Mouse (Mus musculus): ENCODE data around the gene Slc30a9. TPM values are rescaled to one million over a fixed set of nuclear protein-coding genes. Genes with fewer than 3 reads are reported as not detected.
A peak's percentile ranks its signal among the peaks of the same experiment; 100 is the strongest.

Gene Slc30a9
- 150 and 153 TPM in 2 replicates for polyA plus RNA-seq (2015; fragmentation: Nextera tagmentation; extraction: Ambion mirVana)

DNA sequence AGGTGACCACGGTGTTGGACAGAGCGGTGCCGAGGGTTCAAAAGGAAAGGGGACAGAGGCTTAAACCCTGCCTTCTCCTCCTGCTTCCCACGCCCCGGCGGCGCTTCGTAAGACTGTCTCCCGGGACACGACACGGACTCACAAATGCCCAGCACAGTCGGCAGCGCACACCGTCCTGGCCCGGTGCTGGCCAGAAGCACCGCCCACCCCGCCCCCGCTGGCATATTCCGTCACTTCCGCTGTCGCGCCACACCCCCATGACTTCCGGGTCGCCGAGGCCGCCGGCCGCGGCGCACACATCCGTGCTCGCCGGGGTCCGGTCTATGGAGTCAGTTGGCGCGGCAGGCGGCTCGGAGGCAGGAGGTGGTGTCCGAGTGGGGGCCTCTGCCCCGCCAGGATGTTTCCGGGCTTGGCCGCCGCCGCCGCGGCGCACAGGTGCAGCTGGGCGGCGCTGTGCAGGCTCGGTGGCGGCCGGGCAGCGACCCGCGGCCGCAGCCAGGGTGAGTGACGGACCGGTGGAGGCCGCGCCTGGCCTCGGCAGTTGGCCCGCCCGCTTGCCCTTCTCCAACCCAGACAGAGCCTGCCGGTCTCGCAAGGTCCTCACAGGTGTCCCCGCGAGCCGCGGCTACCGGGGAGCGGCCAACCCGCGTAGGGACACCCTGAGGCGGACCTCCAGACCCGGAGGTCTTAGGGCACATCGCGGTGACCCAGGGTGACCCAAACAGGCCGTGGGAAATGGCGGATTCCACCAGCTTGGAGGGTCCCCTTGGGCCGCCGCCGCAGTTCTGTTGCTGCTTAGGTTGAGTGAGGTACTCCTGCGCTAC lies at the start of gene Slc30a9:
Gene Slc30a9, plus strand, starts transcription at position 258 of the 824 bp plus-strand sequence.
- H3K4me1 ChIP-seq (replicated peaks) = peaks cover 30% of the 10 kb centered on the region
- H3K27me3 ChIP-seq = no peaks in the 10 kb centered on the region
- peaks cover 4% of the 10 kb centered on the region; the same call in 1 of the 2 replicates for H3K36me3 ChIP-seq
- H3K9me3 ChIP-seq = no peaks in the 10 kb centered on the region
- peak within 1 kb of the TSS; percentile 99 for H3K4me3 ChIP-seq
- peak within 1 kb of the TSS; percentile 83 for H3K4me2 ChIP-seq
- WGBS = under 1% methylated on average over 83 of the region's 83 CpGs
- peak within 1 kb of the TSS; percentile 98 for H3K9ac ChIP-seq
- peak; percentile 97 for ATAC-seq (ENCODE audit: low FRiP score)
- H3K27ac ChIP-seq = peak within 1 kb of the TSS; percentile 85

DNA sequence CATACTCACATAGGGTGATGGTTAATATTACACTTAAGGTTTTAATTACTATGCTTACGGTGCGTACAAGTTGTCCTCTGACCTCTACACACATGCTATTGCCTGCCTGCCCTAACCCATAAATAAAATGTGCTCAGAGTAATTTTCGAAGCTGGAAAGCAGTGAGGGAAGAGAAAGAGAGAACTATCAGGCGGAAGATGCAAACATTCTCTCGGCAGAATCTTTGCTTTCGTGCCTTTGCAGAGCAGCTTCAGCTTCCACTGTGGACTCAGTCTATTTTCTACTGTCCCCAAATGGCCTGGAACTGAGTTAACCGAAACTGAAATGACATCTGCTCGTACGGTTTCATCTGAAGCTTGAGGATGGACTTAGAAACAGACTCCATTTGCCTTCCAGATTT lies 48.3 kb upstream of the Slc30a9 start:
- H3K4me3 ChIP-seq = no peak overlapping the region
- 0 out of 2 replicates have a peak, but pooled peaks cover 2% of the 10 kb centered on the region for H3K36me3 ChIP-seq
- H3K9me3 ChIP-seq = no peaks in the 10 kb centered on the region
- no peak overlapping the region for H3K4me2 ChIP-seq
- WGBS = 88% methylated on average over 9 of the region's 9 CpGs
- H3K27me3 ChIP-seq = no peaks in the 10 kb centered on the region
- H3K9ac ChIP-seq = no peak overlapping the region
- H3K27ac ChIP-seq = no peak overlapping the region
- peaks cover 18% of the 10 kb centered on the region for H3K4me1 ChIP-seq (replicated peaks)
- no peak for ATAC-seq (ENCODE audit: low FRiP score)

DNA sequence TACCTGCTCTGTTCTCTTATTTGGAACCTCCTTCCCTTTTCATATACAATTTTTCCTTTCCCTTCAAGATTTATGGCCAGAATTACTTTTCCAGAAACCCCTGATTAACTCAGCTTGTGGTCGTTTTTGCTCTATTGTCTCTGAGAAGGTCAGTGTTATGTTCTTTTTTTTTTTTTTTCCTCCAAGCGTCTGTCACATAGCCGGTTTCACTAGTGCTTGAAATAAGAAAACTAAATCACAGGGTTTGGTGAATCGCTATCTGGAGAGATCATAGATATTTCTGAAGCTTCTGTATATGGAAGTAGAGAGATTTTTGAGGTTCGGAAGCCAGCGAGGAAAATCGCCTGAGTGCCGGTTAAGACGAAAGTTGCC lies 46.6 kb upstream of the Slc30a9 start:
- Histone ChIP-seq H3K4me2 (peak overlapping the region; percentile 79), H3K9ac (peak overlapping the region; percentile 92), H3K27ac (0 out of 2 replicates have a peak overlapping the region, but pooled peaks have one; percentile 12), H3K4me3 (peak overlapping the region; percentile 93), H3K36me3 (peaks cover 17% of the 10 kb centered on the region), H3K27me3 (no peaks in the 10 kb centered on the region), H3K9me3 (no peaks in the 10 kb centered on the region), H3K4me1 (replicated peaks) (peaks cover 18% of the 10 kb centered on the region)
- ATAC-seq (ENCODE audit: low FRiP score) = no peak
- under 1% methylated on average over 9 of the region's 9 CpGs for WGBS

DNA sequence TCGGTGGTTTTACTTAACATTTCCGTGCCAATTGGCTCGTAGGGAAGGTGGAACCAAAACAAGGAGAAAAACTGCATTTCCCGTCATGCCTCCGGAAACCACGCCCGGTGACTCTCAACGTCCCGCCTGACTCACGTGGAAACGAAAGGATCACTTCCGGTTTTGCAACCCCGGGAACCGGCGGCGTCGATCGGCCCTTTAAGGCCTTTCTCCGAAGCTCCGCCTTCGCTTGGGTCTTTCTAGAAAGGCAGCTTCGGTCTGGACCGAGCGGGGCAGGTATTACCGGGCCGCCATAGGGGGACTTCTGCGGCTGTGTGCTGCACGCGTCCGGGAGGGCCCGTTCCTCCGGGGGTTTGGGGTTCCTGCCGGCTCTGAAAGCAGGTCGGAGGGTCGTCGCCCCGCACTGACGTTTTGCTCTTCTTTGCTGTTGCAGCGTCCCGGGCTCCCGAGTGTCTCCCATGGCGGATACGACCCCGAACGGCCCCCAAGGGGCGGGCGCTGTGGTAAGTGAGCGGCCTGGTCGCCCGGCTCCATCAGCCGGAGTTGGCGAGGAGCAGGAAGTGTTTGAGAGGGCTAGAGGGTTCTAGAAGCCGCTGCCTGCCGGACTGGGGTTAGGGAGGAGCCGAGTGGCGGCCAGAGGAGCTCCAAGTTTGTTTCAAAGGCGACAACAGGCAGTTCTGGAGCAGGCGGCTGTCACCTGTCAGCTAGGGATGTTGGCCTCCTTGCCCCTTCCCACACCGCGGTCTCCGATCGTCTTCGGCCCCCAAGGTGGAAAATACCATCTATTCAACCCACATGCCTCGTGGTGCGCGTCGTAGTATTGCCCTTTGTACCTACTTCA lies 46.0 kb upstream of the Slc30a9 start, which contains the start of gene Tmem33:
Gene Tmem33, plus strand, starts transcription at position 35 of the 841 bp plus-strand sequence.
- Histone ChIP-seq H3K4me3 (peak within 1 kb of the TSS; percentile 93), H3K27me3 (no peaks in the 10 kb centered on the region), H3K4me1 (replicated peaks) (peaks cover 18% of the 10 kb centered on the region), H3K9ac (peak within 1 kb of the TSS; percentile 92), H3K27ac (peak within 1 kb of the TSS; percentile 95), H3K4me2 (peak within 1 kb of the TSS; percentile 79), H3K36me3 (peaks cover 23% of the 10 kb centered on the region), H3K9me3 (no peaks in the 10 kb centered on the region)
- peak; percentile 91 for ATAC-seq (ENCODE audit: low FRiP score)
- under 1% methylated on average over 67 of the region's 67 CpGs for WGBS

DNA sequence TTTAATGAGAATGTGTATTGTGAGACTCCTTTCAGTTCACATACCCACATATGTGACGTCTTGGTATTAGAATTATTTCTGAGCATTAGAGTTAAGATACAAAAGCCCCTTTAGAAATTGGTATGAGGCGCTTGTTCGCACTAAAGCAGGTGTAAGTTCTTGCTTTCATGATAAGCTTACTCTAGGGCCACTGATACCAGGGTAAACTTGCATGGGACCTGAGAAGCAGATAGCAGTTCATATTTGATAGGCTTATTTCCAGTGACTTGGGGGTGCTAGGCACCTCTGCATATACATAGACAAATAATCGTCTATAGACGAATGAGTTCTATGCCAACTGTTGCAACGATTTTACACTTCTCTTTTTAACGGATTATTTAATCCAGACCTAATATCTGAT lies 43.8 kb upstream of the Slc30a9 start:
- no peak overlapping the region for H3K9ac ChIP-seq
- no peak for ATAC-seq (ENCODE audit: low FRiP score)
- 96% methylated on average over 7 of the region's 7 CpGs for WGBS

DNA sequence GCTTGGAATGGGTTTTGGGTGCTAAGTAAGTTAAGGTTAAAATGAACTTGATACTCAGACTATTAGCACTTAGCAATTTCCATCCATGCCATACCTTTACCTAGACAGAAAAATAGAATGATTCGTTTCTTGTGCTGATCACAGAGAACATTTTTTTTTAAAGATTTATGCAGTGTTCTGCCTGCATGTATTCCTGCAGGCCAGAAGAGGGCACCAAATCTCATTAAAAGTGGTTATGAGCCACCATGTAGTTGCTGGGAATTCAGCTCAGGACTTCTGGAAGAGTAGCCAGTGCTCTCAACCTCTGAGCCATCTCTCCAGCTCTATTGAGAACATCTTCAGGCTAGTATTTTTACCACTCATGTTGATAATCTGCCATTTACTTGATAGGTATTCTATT lies 40.6 kb upstream of the Slc30a9 start:
- 87% methylated on average over 1 of the region's 1 CpGs for WGBS
- no peaks in the 10 kb centered on the region for H3K27me3 ChIP-seq
- H3K27ac ChIP-seq = no peak overlapping the region
- no peak overlapping the region for H3K4me2 ChIP-seq
- H3K4me3 ChIP-seq = no peak overlapping the region
- H3K9ac ChIP-seq = no peak overlapping the region
- no peaks in the 10 kb centered on the region for H3K9me3 ChIP-seq
- H3K4me1 ChIP-seq (replicated peaks) = peaks cover 11% of the 10 kb centered on the region
- H3K36me3 ChIP-seq = peaks cover 53% of the 10 kb centered on the region
- ATAC-seq (ENCODE audit: low FRiP score) = no peak

More for the DNA sequence above, 43.8 kb upstream of the Slc30a9 start:
- Histone ChIP-seq H3K27ac (no peak overlapping the region), H3K9me3 (no peaks in the 10 kb centered on the region), H3K27me3 (no peaks in the 10 kb centered on the region), H3K4me1 (replicated peaks) (peaks cover 18% of the 10 kb centered on the region), H3K36me3 (peaks cover 38% of the 10 kb centered on the region), H3K4me2 (no peak overlapping the region), H3K4me3 (no peak overlapping the region)

DNA sequence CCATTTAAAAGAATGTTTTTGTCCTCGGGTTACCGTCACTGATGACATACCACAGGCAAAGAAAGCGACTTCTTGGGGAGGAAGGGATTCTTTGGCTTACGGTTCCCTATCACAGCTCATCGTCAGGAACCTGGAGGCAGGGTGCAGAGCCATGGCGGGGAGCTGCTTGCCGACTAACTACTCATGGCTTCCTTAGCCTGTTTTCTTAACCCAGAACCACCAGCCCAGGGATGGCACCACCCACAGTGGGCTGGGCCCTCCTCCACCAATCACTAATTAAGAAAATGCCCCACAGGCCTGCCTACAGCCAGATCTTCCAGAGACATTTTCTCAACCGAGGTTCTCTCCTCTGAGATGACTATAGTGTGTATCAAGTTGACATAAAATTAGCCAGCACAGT lies 37.4 kb upstream of the Slc30a9 start:
- H3K4me1 ChIP-seq (replicated peaks) = no peaks in the 10 kb centered on the region
- H3K4me3 ChIP-seq = no peak overlapping the region
- H3K27ac ChIP-seq = no peak overlapping the region
- H3K9me3 ChIP-seq = no peaks in the 10 kb centered on the region
- ATAC-seq (ENCODE audit: low FRiP score) = no peak
- 94% methylated on average over 8 of the region's 8 CpGs for WGBS
- no peaks in the 10 kb centered on the region for H3K27me3 ChIP-seq
- H3K4me2 ChIP-seq = no peak overlapping the region
- no peak overlapping the region for H3K9ac ChIP-seq
- peaks cover 43% of the 10 kb centered on the region for H3K36me3 ChIP-seq

DNA sequence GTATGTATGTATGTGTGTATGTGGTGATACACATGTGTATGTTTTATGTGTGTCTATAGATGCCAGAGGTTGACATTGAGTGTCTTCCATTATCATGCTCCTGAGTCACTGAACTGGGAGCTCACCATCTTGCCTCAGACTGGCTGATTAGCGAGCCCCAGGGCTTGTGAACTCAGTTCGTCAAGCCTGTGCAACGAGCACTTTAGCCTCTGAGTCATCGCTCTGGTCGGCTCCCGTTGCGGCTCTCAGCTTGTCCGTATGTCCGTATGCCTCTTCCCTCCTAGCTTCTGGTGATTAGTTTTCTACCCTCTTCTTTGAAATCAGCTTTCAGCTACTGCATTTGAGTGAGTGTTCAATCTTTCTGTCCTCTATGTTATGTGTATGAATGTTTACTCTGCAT lies 27.3 kb upstream of the Slc30a9 start:
- Histone ChIP-seq H3K9ac (no peak overlapping the region), H3K9me3 (no peaks in the 10 kb centered on the region; the same call in 1 of the 2 replicates), H3K36me3 (peaks cover 33% of the 10 kb centered on the region), H3K4me1 (replicated peaks) (no peaks in the 10 kb centered on the region), H3K27ac (no peak overlapping the region), H3K27me3 (no peaks in the 10 kb centered on the region), H3K4me2 (no peak overlapping the region), H3K4me3 (no peak overlapping the region)
- WGBS = 98% methylated on average over 9 of the region's 9 CpGs
- no peak for ATAC-seq (ENCODE audit: low FRiP score)

DNA sequence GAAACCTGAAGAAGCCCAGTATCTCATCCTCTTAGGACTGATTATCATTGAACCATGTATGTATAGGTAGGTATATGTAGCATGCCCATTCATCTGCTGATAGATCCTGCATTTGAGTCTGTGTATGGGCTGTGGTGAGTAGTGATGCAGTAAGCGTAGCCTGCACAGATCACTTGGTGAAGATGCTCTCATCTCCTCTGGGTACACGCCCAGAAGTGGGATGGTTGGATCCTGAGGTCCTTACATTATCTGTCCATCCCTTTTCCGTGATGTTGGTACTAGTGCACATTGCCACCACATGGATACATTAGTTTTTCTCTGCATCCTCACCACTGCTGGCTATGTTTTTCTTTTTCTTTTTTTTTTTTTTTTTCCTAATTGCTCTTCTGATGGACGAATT lies 26.9 kb upstream of the Slc30a9 start:
- Histone ChIP-seq H3K27me3 (no peaks in the 10 kb centered on the region), H3K9me3 (no peaks in the 10 kb centered on the region; the same call in 1 of the 2 replicates), H3K9ac (no peak overlapping the region), H3K36me3 (peaks cover 37% of the 10 kb centered on the region), H3K4me1 (replicated peaks) (no peaks in the 10 kb centered on the region), H3K27ac (no peak overlapping the region), H3K4me2 (no peak overlapping the region), H3K4me3 (no peak overlapping the region)
- WGBS = 96% methylated on average over 4 of the region's 4 CpGs
- ATAC-seq (ENCODE audit: low FRiP score) = no peak

DNA sequence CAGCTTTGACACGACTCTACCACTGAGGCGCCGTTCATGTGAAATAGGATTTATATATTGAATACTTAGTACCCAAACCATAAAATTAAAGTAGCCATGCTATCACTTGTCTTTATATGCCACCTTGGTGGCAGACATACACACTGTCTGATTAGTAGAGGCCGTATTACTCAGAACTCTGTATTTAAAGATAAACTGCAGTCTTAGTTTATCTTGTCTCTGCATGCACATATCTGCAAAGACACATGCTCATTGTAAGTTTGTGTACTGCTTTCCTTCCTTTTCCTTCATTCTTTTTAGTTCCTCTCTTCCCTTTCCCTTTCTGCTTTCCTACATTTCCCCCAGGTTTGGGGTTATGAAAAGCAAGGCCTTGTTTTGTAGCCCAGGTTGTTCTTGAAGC lies 26.4 kb upstream of the Slc30a9 start:
- Histone ChIP-seq H3K4me1 (replicated peaks) (no peaks in the 10 kb centered on the region), H3K9ac (no peak overlapping the region), H3K36me3 (peaks cover 42% of the 10 kb centered on the region), H3K9me3 (no peaks in the 10 kb centered on the region; the same call in 1 of the 2 replicates), H3K4me2 (no peak overlapping the region), H3K27me3 (no peaks in the 10 kb centered on the region), H3K4me3 (no peak overlapping the region), H3K27ac (no peak overlapping the region)
- WGBS = 93% methylated on average over 4 of the region's 4 CpGs
- ATAC-seq (ENCODE audit: low FRiP score) = no peak

DNA sequence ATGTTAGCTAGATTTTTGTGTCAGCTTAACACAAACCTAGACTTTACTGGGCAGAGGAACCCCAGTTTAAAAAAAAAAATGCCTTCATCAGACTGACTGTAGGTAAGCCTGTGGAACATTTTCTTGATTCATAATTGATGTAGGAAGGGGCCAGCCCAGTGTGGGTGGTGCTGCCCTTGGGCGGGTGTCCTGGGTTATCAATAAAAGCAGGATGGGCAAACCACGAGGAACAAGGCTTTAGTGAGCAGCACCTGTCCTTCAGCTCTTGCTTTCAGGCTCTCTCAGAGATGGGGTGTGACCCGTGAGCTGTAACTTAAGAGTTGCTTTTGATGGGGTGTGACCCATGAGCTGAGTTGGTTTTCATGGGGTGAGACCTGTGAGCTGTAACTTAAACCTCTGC lies 11.7 kb upstream of the Slc30a9 start:
- Histone ChIP-seq H3K36me3 (peaks cover 12% of the 10 kb centered on the region), H3K4me1 (replicated peaks) (no peaks in the 10 kb centered on the region), H3K27me3 (no peaks in the 10 kb centered on the region), H3K9me3 (no peaks in the 10 kb centered on the region), H3K27ac (no peak overlapping the region), H3K4me3 (no peak overlapping the region), H3K9ac (no peak overlapping the region), H3K4me2 (no peak overlapping the region)
- no peak for ATAC-seq (ENCODE audit: low FRiP score)
- 90% methylated on average over 3 of the region's 3 CpGs for WGBS

DNA sequence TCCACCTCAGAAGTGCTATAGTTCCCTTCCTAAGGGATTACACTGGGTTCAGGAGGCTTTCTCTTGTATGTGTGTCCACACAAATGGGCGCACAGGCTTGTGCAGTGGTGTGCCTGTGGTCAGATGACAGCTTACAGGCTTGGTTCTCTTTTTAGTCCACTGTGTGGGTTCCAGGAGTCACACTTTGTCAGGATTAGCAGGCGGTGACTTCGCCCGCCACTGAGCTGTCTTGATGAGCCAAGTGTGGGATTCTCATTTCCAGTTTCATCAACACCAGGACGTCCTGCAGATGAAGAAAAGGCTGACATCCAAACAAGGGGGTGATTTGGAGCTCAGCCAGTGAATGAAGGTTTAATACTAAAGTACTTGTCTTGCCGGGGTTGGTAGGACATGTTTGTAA lies 11.1 kb upstream of the Slc30a9 start:
- H3K27me3 ChIP-seq = no peaks in the 10 kb centered on the region
- no peak for ATAC-seq (ENCODE audit: low FRiP score)
- no peak overlapping the region for H3K9ac ChIP-seq
- peaks cover 11% of the 10 kb centered on the region for H3K36me3 ChIP-seq
- no peaks in the 10 kb centered on the region for H3K9me3 ChIP-seq
- 90% methylated on average over 6 of the region's 6 CpGs for WGBS
- no peak overlapping the region for H3K4me2 ChIP-seq
- no peak overlapping the region for H3K4me3 ChIP-seq
- no peaks in the 10 kb centered on the region for H3K4me1 ChIP-seq (replicated peaks)
- no peak overlapping the region for H3K27ac ChIP-seq
